In genomic region chr14:120137680-120138136, GRCm38 (mm10) we compare ENCODE assay signal across 8 mouse cellular contexts.
A peak's percentile ranks its signal among the peaks of the same experiment; 100 is the strongest.
DNase-seq lines count a peak whose midpoint lies in the region; ATAC-seq and TF ChIP-seq lines count a peak whose summit lies in the region.

No protein-coding gene starts in this region.

- ATAC-seq in hindbrain, postnatal 0 days: peak; percentile 90

- 1% methylated on average over 21 of the region's 21 CpGs for WGBS in hindbrain, postnatal 0 days

- H3K9me3 ChIP-seq in hindbrain, postnatal 0 days (ENCODE audit: low read length): no peaks in the 10 kb centered on the region

- H3K4me1 ChIP-seq in cortical plate, adult 2 months (ENCODE audit: control insufficient read depth, insufficient read depth, low read length): peaks cover 9% of the 10 kb centered on the region
- no peaks in the 10 kb centered on the region for H3K4me1 ChIP-seq in hindbrain, postnatal 0 days (ENCODE audit: insufficient read depth, low read length)

- H3K4me2 ChIP-seq in hindbrain, postnatal 0 days (ENCODE audit: low read depth, low read length): peak overlapping the region; percentile 44

- no peak overlapping the region for H3K4me3 ChIP-seq in cortical plate, adult 2 months (ENCODE audit: insufficient read depth, low read length)
- H3K4me3 ChIP-seq in hindbrain, postnatal 0 days (ENCODE audit: low read length): peak overlapping the region; percentile 18; the same call in 1 of the 2 replicates

- DNase-seq in adipocyte (ENCODE audit: low spot score): peak; percentile 70
- peak; percentile 82 to 87 for DNase-seq in gastrocnemius, adult 8-10 months (ENCODE audit: low spot score in 2 of 2)
- peak; percentile 95 for DNase-seq in hindbrain, postnatal 0 days (ENCODE audit: low spot score)
- peak; percentile 96 to 98 for DNase-seq in left cerebral cortex, adult 18-20 months (ENCODE audit: low spot score in 2 of 2)
- DNase-seq in lung, postnatal 4 days: peak; percentile 95
- DNase-seq in retina, postnatal 1 day: peak; percentile 91
- DNase-seq in urinary bladder, adult 18-20 months (ENCODE audit: low spot score in 2 of 2): peak; percentile 85 to 88

- no peaks in the 10 kb centered on the region for H3K27me3 ChIP-seq in hindbrain, postnatal 0 days (ENCODE audit: insufficient read depth, low read length)

- 0 out of 2 replicates have a peak overlapping the region, but pooled peaks have one; percentile 7 for H3K27ac ChIP-seq in cortical plate, adult 2 months (ENCODE audit: insufficient read depth, low read length)
- 0 out of 2 replicates have a peak overlapping the region, but pooled peaks have one; percentile 34 for H3K27ac ChIP-seq in hindbrain, postnatal 0 days

- TF ChIP-seq CTCF in cortical plate, adult 2 months (IDR thresholded peaks at IDR 0.05; ENCODE audit: extremely low read depth, insufficient read depth, low read length): peak; percentile 76
- TF ChIP-seq CTCF in hindbrain, postnatal 0 days (IDR thresholded peaks at IDR 0.05; ENCODE audit: low read depth): peak; percentile 89

- no peaks in the 10 kb centered on the region for H3K36me3 ChIP-seq in hindbrain, postnatal 0 days (ENCODE audit: insufficient read depth, low read length)

- no peak for TF ChIP-seq POLR2A in cortical plate, adult 2 months (IDR thresholded peaks at IDR 0.05; ENCODE audit: extremely low read depth, insufficient read depth, low read length)

- no peak overlapping the region for H3K9ac ChIP-seq in hindbrain, postnatal 0 days (replicated peaks; ENCODE audit: low read length)
